Mouse (Mus musculus) limb, embryonic 13.5 days (tissue): ENCODE measurements around the gene Casp7. TPM values are rescaled to one million over a fixed set of nuclear protein-coding genes. Genes with fewer than 3 reads are reported as not detected.

Experiments used
- ATAC-seq: fragments of 200-750 bp; cut with Nextera tagmentation; 2 replicates; pipeline ENCODE4 v1.8.0; 2017; ENCODE audit warnings: low read depth, moderate number of reproducible peaks, moderate TSS enrichment; ENCODE audit not compliant: low FRiP score
- H3K27ac ChIP-seq: fragments of 300-500 bp; sonication (generic); 2 replicates; pipeline ENCODE4 v1.5.1; 2015; ENCODE audit warnings: inconsistent platforms, mild to moderate bottlenecking, moderate library complexity
- H3K27me3 ChIP-seq: fragments of 300-500 bp; sonication (generic); 2 replicates; pipeline ENCODE4 v1.6.1; 2015; ENCODE audit warnings: mild to moderate bottlenecking, inconsistent platforms
- H3K36me3 ChIP-seq: fragments of 300-500 bp; sonication (generic); 2 replicates; pipeline ENCODE4 v1.6.1; 2015; ENCODE audit warnings: inconsistent platforms, mild to moderate bottlenecking, moderate library complexity
- H3K4me1 ChIP-seq: fragments of 300-500 bp; sonication (generic); 2 replicates; pipeline ENCODE4 v1.6.1; 2015; ENCODE audit warnings: inconsistent platforms
- H3K4me2 ChIP-seq: fragments of 300-500 bp; sonication (generic); replicated peaks from 2 replicates; pipeline ENCODE4 v1.6.1; 2015; ENCODE audit warnings: inconsistent platforms, mild to moderate bottlenecking, moderate library complexity
- H3K4me3 ChIP-seq: fragments of 300-500 bp; sonication (generic); 2 replicates; pipeline ENCODE4 v1.5.1; 2015; ENCODE audit warnings: moderate library complexity, mild to moderate bottlenecking, inconsistent platforms
- H3K9ac ChIP-seq: fragments of 300-500 bp; sonication (generic); 2 replicates; pipeline ENCODE4 v1.6.1; 2015; ENCODE audit warnings: mild to moderate bottlenecking, inconsistent platforms
- H3K9me3 ChIP-seq: fragments of 300-500 bp; sonication (generic); 2 replicates; pipeline ENCODE4 v1.6.1; 2016; ENCODE audit warnings: inconsistent platforms
- WGBS: fragments of 180-500 bp; shearing (Covaris S2); methylation state at CpG from one replicate; pipeline ENCODE4 v1.1.7; 2015; 5-methylcytosine and 5-hydroxymethylcytosine counted together
- polyA plus RNA-seq: library from polyadenylated mRNA; unstranded; fragments of >200 nt; fragmentation: Nextera tagmentation; extraction: Ambion mirVana; gene quantifications from 2 replicates; pipeline ENCODE4 v1.2.1, GENCODE M21; 2015

The Casp7 gene
- polyA plus RNA-seq, 1 experiment from 2014 or later = 29.3 TPM

DNA sequence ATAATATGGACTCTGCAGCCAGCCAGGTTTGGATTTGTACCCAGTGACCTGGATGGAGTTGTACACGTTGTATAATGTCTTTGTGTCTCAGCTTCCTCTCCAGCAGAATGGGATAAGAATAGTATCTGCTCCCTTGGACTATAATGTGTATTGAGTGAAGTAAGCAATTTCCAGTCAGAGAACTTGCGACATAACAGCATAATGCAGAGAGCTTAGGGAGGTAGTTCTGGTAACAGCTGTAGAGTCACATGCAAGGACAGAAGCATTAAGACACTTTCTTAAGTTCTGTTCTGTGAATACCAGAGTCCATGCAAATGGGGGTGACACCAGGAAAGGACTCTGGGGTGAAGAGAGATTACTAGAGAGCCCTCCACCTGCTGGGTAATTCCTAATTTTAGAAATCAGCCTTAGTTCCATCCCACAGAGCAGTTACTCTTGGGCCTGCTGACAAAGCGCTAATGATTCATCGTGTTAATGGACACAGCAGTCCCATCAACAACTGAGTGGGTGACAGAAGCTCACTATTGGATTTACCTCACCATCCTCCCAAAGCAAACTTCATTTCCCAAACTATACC is 9.1 kb upstream of the Casp7 start:
- no peak for ATAC-seq
- Histone ChIP-seq H3K4me2 (no peak overlapping the region), H3K36me3 (no peaks in the 10 kb centered on the region), H3K4me3 (no peak overlapping the region), H3K4me1 (no peaks in the 10 kb centered on the region), H3K9ac (no peak overlapping the region), H3K27ac (no peak overlapping the region), H3K27me3 (no peaks in the 10 kb centered on the region), H3K9me3 (no peaks in the 10 kb centered on the region)
- 73% methylated on average over 4 of the region's 4 CpGs for WGBS

- Histone ChIP-seq H3K27me3 (no peaks in the 10 kb centered on the region), H3K9me3 (no peaks in the 10 kb centered on the region), H3K4me1 (no peaks in the 10 kb centered on the region), H3K27ac (no peak overlapping the region), H3K4me3 (no peak overlapping the region), H3K36me3 (no peaks in the 10 kb centered on the region), H3K4me2 (no peak overlapping the region), H3K9ac (no peak overlapping the region)
- ATAC-seq = no peak
- WGBS = 91% methylated on average over 11 of the region's 11 CpGs
Observed at GRCm38 (mm10) chr19:56389176-56389575, 7.8 kb upstream of the Casp7 start.

DNA sequence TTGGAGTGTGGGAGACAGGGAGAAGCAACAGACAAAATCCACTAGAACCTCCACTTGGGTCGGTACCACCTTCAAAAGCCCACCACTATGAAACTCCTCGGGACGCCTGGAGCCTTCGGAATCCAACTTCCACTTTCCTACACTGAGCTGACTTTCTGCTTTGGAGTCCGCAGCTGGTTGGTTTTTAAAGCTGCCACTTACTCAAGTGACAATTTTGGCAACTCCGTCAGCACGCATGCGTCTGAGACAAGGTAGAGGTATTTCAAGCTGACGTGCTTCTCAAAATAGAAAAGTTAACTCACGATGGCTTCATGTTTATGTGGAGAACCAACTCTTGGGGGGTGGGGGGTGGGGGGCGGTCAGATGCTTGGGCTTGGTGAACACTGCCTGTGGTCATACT is 7.0 kb upstream of the Casp7 start, which contains the start of gene Nrap:
Gene Nrap, minus strand, starts transcription at position 159 of the 400 bp plus-strand sequence.
- H3K36me3 ChIP-seq = no peaks in the 10 kb centered on the region
- peaks cover 4% of the 10 kb centered on the region for H3K27me3 ChIP-seq
- no peak within 1 kb of the TSS for H3K4me3 ChIP-seq
- no peaks in the 10 kb centered on the region for H3K9me3 ChIP-seq
- no peak within 1 kb of the TSS for H3K4me2 ChIP-seq
- H3K27ac ChIP-seq = no peak within 1 kb of the TSS
- 77% methylated on average over 11 of the region's 11 CpGs for WGBS
- H3K4me1 ChIP-seq = no peaks in the 10 kb centered on the region
- ATAC-seq = no peak
- H3K9ac ChIP-seq = no peak within 1 kb of the TSS

GRCm38 (mm10) chr19:56391307-56392046 is 5.5 kb upstream of the Casp7 start:
- WGBS = 77% methylated on average over 6 of the region's 6 CpGs
- H3K27ac ChIP-seq = no peak overlapping the region
- H3K9ac ChIP-seq = no peak overlapping the region
- no peaks in the 10 kb centered on the region; the same call in 1 of the 2 replicates for H3K4me1 ChIP-seq
- no peak overlapping the region for H3K4me3 ChIP-seq
- H3K27me3 ChIP-seq = peaks cover 19% of the 10 kb centered on the region
- no peak overlapping the region for H3K4me2 ChIP-seq
- no peaks in the 10 kb centered on the region for H3K36me3 ChIP-seq
- no peaks in the 10 kb centered on the region for H3K9me3 ChIP-seq
- no peak for ATAC-seq

DNA sequence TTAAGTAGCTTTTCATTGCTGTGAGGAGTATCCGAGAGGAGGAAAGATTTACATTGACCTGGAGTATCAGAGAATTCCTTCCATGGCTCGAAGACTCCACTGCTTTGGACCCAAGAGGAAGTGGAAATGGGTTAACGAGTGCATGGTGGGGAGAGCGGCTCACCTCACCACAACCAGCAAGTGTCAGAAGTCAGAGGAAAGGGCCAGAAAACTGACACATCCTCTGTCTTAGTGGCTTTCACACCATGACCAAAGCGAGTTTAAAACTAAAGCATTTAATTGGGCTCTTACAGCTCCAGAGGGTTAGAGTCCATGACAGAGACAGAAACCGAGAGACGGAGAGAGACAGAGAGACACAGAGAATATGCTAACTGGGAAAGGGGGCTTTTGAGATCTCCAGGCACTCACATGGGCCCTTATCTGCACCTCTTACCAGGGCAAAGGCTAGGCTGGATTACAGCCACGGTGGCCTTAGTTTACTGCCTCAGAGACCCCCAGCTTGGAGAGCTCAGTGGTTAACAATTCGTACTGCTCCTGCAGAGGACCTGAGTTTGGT is 3.5 kb upstream of the Casp7 start:
- no peak overlapping the region for H3K27ac ChIP-seq
- no peak for ATAC-seq
- H3K4me3 ChIP-seq = no peak overlapping the region
- H3K27me3 ChIP-seq = peaks cover 19% of the 10 kb centered on the region
- no peaks in the 10 kb centered on the region for H3K36me3 ChIP-seq
- H3K4me1 ChIP-seq = peaks cover 9% of the 10 kb centered on the region
- H3K4me2 ChIP-seq = no peak overlapping the region
- WGBS = 75% methylated on average over 9 of the region's 9 CpGs
- H3K9ac ChIP-seq = no peak overlapping the region
- no peaks in the 10 kb centered on the region for H3K9me3 ChIP-seq

- no peaks in the 10 kb centered on the region for H3K9me3 ChIP-seq
- ATAC-seq = no peak
- H3K36me3 ChIP-seq = no peaks in the 10 kb centered on the region
- no peak overlapping the region for H3K9ac ChIP-seq
- peaks cover 9% of the 10 kb centered on the region for H3K4me1 ChIP-seq
- H3K4me3 ChIP-seq = no peak overlapping the region
- WGBS = 85% methylated on average over 16 of the region's 16 CpGs
- no peak overlapping the region for H3K27ac ChIP-seq
- no peak overlapping the region for H3K4me2 ChIP-seq
- peaks cover 19% of the 10 kb centered on the region for H3K27me3 ChIP-seq
Observed at GRCm38 (mm10) chr19:56395183-56395935, 1.6 kb upstream of the Casp7 start.

- WGBS = 37% methylated on average over 12 of the region's 12 CpGs
Observed at GRCm38 (mm10) chr19:56396227-56396626, 702 bp upstream of the Casp7 start.

DNA sequence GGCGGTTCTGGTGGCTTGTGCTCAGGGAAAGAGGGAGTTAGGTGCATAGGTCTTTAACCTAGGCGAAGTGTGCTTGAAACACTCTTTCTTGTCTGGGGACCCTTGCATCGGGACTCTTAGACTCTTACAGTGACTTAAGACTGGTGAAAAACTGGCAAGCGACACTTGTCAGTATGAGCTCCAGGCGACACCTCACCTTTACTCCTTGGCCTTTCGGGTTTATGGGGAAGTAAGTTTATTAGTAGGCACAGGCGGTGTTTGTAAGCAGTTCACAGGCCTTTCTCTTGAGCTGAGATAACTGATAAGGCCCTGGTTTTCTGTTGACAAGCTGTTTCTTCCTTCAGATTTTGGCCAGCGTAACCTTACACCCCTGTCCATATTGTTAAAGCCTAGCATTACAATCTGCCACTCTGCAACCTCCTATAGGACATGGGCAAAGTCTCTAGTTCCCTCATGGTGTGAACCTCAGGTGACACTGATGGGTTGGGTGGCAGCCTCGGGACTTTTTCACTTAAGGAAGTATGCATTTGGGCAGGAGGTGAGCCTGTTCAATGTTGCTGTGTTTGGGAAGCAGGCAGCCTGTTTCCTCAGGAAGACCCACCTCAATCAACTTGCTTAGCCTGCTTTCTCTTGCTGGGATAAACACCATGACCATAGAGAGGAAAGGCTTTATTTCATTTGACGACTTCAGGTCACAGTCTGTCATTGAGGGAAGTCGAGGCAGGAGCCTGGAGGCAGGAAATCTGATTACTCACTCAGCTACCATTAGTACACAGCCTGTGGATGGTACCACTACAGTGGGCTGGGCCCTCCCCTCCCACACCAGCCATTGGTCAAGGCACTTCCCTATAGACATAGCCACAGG is 966 bp downstream of the Casp7 start:
- Histone ChIP-seq H3K36me3 (no peaks in the 10 kb centered on the region), H3K9me3 (no peaks in the 10 kb centered on the region), H3K27ac (peak overlapping the region; percentile 88), H3K4me3 (peak overlapping the region; percentile 60), H3K9ac (peak overlapping the region; percentile 79), H3K4me1 (peaks cover 15% of the 10 kb centered on the region), H3K4me2 (peak overlapping the region; percentile 85), H3K27me3 (peaks cover 19% of the 10 kb centered on the region)
- ATAC-seq = no peak
- WGBS = 45% methylated on average over 11 of the region's 11 CpGs

More at GRCm38 (mm10) chr19:56396227-56396626, 702 bp upstream of the Casp7 start:
- H3K9ac ChIP-seq = peak overlapping the region; percentile 79; the same call in 1 of the 2 replicates
- peak overlapping the region; percentile 60 for H3K4me3 ChIP-seq
- H3K36me3 ChIP-seq = no peaks in the 10 kb centered on the region
- no peak overlapping the region for H3K27ac ChIP-seq
- no peak for ATAC-seq
- H3K4me1 ChIP-seq = peaks cover 9% of the 10 kb centered on the region
- no peaks in the 10 kb centered on the region for H3K9me3 ChIP-seq
- H3K27me3 ChIP-seq = peaks cover 19% of the 10 kb centered on the region
- H3K4me2 ChIP-seq = peak overlapping the region; percentile 85

DNA sequence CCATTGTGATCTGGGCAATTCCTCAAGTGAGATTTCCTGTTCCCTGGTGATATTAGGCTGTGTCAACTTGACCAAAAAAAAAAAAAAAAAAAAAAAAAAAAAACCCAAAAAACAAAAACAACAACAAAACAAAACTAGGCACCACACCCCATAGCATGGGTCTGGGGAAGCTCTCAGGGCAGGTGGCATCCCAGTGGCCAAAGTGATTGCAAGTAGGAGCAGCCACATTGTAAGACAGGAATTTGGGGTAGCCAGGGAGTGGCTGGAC is 1.5 kb downstream of the Casp7 start:
- Histone ChIP-seq H3K36me3 (no peaks in the 10 kb centered on the region), H3K27ac (no peak overlapping the region), H3K27me3 (peaks cover 19% of the 10 kb centered on the region), H3K4me2 (no peak overlapping the region), H3K4me3 (no peak overlapping the region), H3K4me1 (peaks cover 15% of the 10 kb centered on the region), H3K9me3 (no peaks in the 10 kb centered on the region), H3K9ac (no peak overlapping the region)
- ATAC-seq = no peak

DNA sequence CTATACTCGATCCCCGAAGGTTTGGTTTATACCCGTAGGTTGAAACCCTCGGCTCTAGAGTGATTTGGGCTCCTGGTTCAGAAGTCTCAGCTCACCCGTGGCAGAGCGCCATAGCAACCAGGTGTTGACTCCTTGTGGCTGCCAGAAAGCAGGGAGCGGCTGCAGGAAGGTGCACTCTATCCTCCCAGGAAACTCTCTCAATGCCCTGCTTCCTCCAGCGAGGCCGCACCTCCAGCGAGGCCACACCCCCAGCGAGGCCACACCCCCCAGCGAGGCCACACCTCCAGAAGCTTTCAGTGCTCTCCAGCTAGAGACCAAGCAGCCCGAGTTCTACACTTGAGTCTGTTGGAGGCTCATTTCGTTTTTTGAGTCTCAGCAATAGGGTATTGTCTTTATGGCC is 3.3 kb downstream of the Casp7 start:
- Histone ChIP-seq H3K4me2 (no peak overlapping the region), H3K9me3 (no peaks in the 10 kb centered on the region), H3K36me3 (peaks cover 14% of the 10 kb centered on the region), H3K27me3 (peaks cover 11% of the 10 kb centered on the region), H3K9ac (no peak overlapping the region), H3K4me3 (no peak overlapping the region), H3K27ac (no peak overlapping the region), H3K4me1 (peaks cover 15% of the 10 kb centered on the region)
- 55% methylated on average over 14 of the region's 14 CpGs for WGBS
- ATAC-seq = no peak

GRCm38 (mm10) chr19:56401864-56402263 is 4.9 kb downstream of the Casp7 start:
- H3K9me3 ChIP-seq = no peaks in the 10 kb centered on the region
- H3K27ac ChIP-seq = no peak overlapping the region
- no peak overlapping the region for H3K4me3 ChIP-seq
- 25% methylated on average over 6 of the region's 6 CpGs for WGBS
- peaks cover 15% of the 10 kb centered on the region for H3K4me1 ChIP-seq
- H3K27me3 ChIP-seq = no peaks in the 10 kb centered on the region
- no peak overlapping the region for H3K4me2 ChIP-seq
- ATAC-seq = no peak
- peaks cover 20% of the 10 kb centered on the region for H3K36me3 ChIP-seq
- H3K9ac ChIP-seq = no peak overlapping the region
